Mouse (Mus musculus): ENCODE measurements around the gene Ccp110.

DNA sequence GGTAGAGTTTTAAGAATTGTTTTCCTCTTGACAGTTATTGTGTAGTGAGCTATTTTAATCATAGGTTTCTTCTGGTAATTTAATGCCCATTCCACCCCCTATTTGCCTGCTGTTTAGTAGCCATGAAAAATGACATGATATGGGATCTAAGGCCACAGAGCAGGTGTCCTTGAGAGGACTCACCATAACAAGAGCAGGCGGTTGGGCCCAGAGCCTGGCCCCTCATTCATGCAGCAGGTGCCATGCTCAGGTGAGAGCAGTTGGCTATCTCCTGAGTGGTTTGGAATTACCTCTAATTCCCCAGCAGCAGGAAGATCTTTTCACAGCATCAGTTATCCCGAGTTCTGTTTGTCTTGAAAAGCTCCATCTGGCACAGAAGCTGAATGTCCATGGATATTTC, 13.1 kb downstream of the Ccp110 start:
- TF ChIP-seq POLR2A (IDR thresholded peaks at IDR 0.05; ENCODE audit: control insufficient read depth, low read depth, low read length) (no peak), CTCF (IDR thresholded peaks at IDR 0.05; ENCODE audit: control insufficient read depth, insufficient read depth, insufficient replicate concordance, low read depth, low read length) (no peak)

Data from testis, adult 2 months (tissue).